Mouse (Mus musculus) hindbrain, embryonic 14.5 days (tissue): Measurements from ENCODE around the gene Sec61b. TPM values are rescaled to one million over a fixed set of nuclear protein-coding genes. Genes with fewer than 3 reads are reported as not detected.

Experiments used
- ATAC-seq: fragments of 200-750 bp; cut with Nextera tagmentation; 2 replicates; pipeline ENCODE4 v1.8.0; 2017; ENCODE audit warnings: moderate number of reproducible peaks, mild to moderate bottlenecking, moderate TSS enrichment, moderate library complexity; ENCODE audit not compliant: low FRiP score
- DNase-seq: peaks from one replicate; pipeline ENCODE4 v3.0.0-alpha.2; 2015; ENCODE audit warnings: low spot score
- H3K27ac ChIP-seq: fragments of 300-500 bp; sonication (generic); 2 replicates; pipeline ENCODE4 v1.5.1; 2014; ENCODE audit warnings: mild to moderate bottlenecking, moderate library complexity
- H3K27me3 ChIP-seq: fragments of 300-500 bp; sonication (generic); 2 replicates; pipeline ENCODE4 v1.6.1; 2014; ENCODE audit warnings: mild to moderate bottlenecking, low read length, mixed read lengths; ENCODE audit not compliant: control insufficient read depth, insufficient read depth
- H3K36me3 ChIP-seq: fragments of 300-500 bp; sonication (generic); replicated peaks from 2 replicates; pipeline ENCODE4 v1.6.1; 2014; ENCODE audit not compliant: control insufficient read depth, insufficient read depth
- H3K4me1 ChIP-seq: fragments of 300-500 bp; sonication (generic); replicated peaks from 2 replicates; pipeline ENCODE4 v1.6.1; 2014; ENCODE audit warnings: antibody characterized with exemption, low read length, mixed read lengths; ENCODE audit not compliant: control insufficient read depth, insufficient read depth
- H3K4me2 ChIP-seq: fragments of 300-500 bp; sonication (generic); replicated peaks from 2 replicates; pipeline ENCODE4 v1.6.1; 2014; ENCODE audit warnings: mild to moderate bottlenecking, moderate library complexity
- H3K4me3 ChIP-seq: fragments of 300-500 bp; sonication (generic); replicated peaks from 2 replicates; pipeline ENCODE4 v1.5.1; 2014; ENCODE audit warnings: mild to moderate bottlenecking, low read length
- H3K9ac ChIP-seq: fragments of 300-500 bp; sonication (generic); 2 replicates; pipeline ENCODE4 v1.6.1; 2014
- H3K9me3 ChIP-seq: fragments of 300-500 bp; sonication (generic); 2 replicates; pipeline ENCODE4 v1.6.1; 2016; ENCODE audit warnings: low read length; ENCODE audit not compliant: control insufficient read depth
- WGBS: fragments of 180-500 bp; shearing (Covaris S2); extraction: QIAGEN DNeasy Blood & Tissue Kit; methylation state at CpG from one replicate; pipeline ENCODE4 v1.1.7; 2014; 5-methylcytosine and 5-hydroxymethylcytosine counted together
- polyA plus RNA-seq: library from polyadenylated mRNA; unstranded; fragments of >200 nt; fragmentation: Nextera tagmentation; extraction: Ambion mirVana; gene quantifications from 2 replicates; pipeline ENCODE4 v1.2.1, GENCODE M21; 2014

The Sec61b gene
- polyA plus RNA-seq, 1 experiment from 2014 or later, result 266 TPM

DNA sequence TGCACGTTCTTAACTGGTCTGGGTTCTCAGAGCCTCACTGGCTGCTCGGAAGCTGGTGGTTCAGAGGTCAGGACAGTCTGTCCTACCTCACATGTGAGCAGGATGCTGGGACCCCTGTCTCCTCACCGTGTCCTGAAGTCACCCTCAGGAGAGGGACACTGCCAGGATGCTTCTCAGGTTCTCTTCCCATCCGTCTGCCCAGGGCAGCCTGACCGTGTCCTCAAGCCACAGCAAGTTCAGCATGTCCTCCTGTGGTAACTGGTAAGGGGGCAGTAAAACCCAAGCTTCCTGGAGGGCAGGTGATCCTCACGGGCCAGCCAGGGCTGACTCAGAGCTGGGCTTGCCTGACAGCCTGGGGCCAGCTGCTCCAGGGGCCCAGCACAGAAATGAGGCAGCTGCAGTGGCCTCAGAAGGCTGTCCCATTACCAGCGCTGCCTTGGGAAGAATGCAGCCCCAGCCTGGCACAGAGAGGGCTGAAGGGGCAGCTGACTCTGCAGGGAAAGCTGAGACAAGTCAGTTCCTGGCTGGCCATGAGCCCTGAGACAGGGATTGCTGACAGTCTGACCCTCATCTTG lies 23.4 kb downstream of the Sec61b start:
- H3K9ac ChIP-seq, result no peak overlapping the region
- H3K4me2 ChIP-seq, result no peak overlapping the region
- no peaks in the 10 kb centered on the region for H3K9me3 ChIP-seq
- H3K4me1 ChIP-seq, result no peaks in the 10 kb centered on the region
- DNase-seq (no peak), ATAC-seq (no peak)
- H3K27ac ChIP-seq, result no peak overlapping the region
- WGBS, result 75% methylated on average over 7 of the region's 7 CpGs
- no peaks in the 10 kb centered on the region for H3K27me3 ChIP-seq
- H3K36me3 ChIP-seq, result no peaks in the 10 kb centered on the region
- no peak overlapping the region for H3K4me3 ChIP-seq

DNA sequence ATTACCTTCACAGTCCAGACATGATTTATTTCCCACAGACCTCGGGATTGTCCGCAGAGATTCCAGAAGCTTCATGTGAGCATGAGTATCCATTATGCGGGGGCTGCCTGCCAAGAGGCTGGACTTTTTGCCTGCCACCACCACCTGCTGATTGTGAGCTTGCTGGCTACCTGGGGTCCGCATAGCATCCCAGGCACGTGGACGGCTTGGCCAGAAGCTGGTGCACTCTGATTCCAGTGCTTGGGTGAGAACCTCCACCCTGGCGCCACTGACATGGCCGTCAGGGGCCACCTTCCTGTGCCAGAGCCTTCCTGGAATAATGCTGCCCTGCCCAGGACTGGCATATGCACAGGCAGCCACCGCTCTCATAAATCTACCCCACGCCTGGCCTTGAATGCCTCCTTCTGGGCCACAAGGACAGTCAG lies 24.7 kb downstream of the Sec61b start:
- Histone ChIP-seq H3K36me3 (no peaks in the 10 kb centered on the region), H3K9ac (no peak overlapping the region), H3K27ac (no peak overlapping the region), H3K27me3 (no peaks in the 10 kb centered on the region), H3K4me2 (no peak overlapping the region), H3K9me3 (no peaks in the 10 kb centered on the region), H3K4me3 (no peak overlapping the region), H3K4me1 (no peaks in the 10 kb centered on the region)
- WGBS, result 81% methylated on average over 10 of the region's 10 CpGs
- ATAC-seq (no peak), DNase-seq (no peak)

DNA sequence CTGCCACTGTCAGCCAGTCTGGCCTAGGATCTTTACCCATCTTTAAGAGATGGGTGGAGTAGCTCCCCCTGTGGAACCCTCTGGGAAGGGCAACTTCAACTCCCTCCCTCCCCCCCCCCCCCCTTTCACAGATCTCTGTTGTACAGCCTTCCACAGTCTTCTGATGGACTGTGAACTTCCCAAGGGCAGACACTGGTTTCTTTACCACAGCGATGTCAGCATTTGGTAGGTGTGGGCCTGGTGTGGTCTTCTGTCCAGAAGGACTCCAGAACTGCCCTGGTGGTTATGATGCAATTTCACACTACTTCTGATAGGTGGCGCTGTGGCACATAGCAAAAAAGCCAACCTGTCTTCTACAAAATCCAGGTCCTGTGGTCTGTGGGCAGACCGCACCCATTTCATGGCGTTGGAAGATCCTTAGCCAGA lies 28.1 kb downstream of the Sec61b start:
- WGBS, result 32% methylated on average over 4 of the region's 4 CpGs

DNA sequence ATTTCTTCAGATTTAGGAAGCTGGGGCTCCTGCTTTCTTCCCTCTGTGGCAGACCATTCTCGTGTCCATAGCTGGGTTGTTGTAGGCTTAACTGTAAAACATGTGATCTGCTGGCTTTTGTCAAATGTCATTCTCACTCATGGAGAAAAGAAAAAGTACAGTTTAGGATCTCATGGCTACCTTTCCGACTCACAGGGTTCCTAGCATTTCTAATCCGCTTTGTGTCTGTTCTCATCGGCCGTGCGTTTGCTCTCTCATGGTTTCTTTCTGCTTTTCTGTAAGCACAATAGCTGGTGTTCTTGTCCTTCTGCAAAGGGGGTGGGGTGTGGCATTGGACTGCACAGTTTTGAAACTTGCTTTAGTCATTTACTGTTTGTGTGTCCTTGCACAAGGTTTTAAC lies 28.6 kb downstream of the Sec61b start:
- H3K9ac ChIP-seq, result no peak overlapping the region
- DNase-seq, result peak; percentile 56

More for the DNA sequence above, 28.1 kb downstream of the Sec61b start:
- no peak overlapping the region for H3K9ac ChIP-seq
- H3K27me3 ChIP-seq, result no peaks in the 10 kb centered on the region
- ATAC-seq (no peak), DNase-seq (peak; percentile 68)
- no peak overlapping the region for H3K4me2 ChIP-seq
- no peak overlapping the region for H3K4me3 ChIP-seq
- H3K36me3 ChIP-seq, result no peaks in the 10 kb centered on the region
- no peaks in the 10 kb centered on the region for H3K9me3 ChIP-seq
- no peaks in the 10 kb centered on the region for H3K4me1 ChIP-seq
- no peak overlapping the region for H3K27ac ChIP-seq

DNA sequence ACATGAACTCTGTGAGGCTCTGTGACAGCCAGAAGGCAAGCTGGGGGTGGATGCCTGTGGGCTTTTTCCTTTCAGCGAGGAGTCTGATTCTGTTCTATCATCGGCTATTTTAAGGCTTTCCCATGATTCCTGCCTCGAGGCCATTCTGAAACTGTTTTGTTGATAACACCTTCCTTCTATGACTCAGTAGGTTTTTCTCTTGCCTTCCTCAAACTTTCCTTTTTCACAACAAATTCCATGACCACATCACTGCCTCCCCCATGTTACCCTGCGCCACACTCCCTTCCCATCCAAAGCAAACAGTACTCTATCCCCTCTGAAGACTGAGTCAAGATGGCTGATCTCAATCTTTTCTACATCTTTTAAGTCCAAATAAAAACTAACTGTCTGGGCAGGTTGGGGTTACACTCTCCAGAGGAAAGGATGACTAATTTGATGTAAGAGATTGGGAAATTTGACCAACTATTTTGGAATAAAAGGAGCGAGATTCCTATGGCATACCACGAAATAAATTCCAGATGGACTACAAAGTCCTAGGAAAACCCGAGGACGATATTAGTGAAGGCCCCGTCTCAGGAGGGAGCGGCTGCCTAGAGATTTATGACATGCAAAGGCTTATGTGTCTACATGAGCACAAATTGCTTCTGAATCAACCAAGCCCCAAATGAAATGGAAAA lies 30.5 kb downstream of the Sec61b start:
- Histone ChIP-seq H3K36me3 (no peaks in the 10 kb centered on the region), H3K27ac (no peak overlapping the region), H3K9ac (no peak overlapping the region), H3K9me3 (no peaks in the 10 kb centered on the region), H3K4me2 (no peak overlapping the region), H3K4me3 (no peak overlapping the region), H3K27me3 (no peaks in the 10 kb centered on the region), H3K4me1 (no peaks in the 10 kb centered on the region)
- DNase-seq (no peak), ATAC-seq (no peak)
- WGBS, result 91% methylated on average over 10 of the region's 10 CpGs

More for the DNA sequence above, 28.6 kb downstream of the Sec61b start:
- H3K36me3 ChIP-seq, result no peaks in the 10 kb centered on the region
- H3K4me1 ChIP-seq, result no peaks in the 10 kb centered on the region
- H3K4me3 ChIP-seq, result no peak overlapping the region
- 86% methylated on average over 6 of the region's 6 CpGs for WGBS
- H3K9me3 ChIP-seq, result no peaks in the 10 kb centered on the region
- no peak overlapping the region for H3K27ac ChIP-seq
- no peak for ATAC-seq
- no peak overlapping the region for H3K4me2 ChIP-seq
- H3K27me3 ChIP-seq, result no peaks in the 10 kb centered on the region

DNA sequence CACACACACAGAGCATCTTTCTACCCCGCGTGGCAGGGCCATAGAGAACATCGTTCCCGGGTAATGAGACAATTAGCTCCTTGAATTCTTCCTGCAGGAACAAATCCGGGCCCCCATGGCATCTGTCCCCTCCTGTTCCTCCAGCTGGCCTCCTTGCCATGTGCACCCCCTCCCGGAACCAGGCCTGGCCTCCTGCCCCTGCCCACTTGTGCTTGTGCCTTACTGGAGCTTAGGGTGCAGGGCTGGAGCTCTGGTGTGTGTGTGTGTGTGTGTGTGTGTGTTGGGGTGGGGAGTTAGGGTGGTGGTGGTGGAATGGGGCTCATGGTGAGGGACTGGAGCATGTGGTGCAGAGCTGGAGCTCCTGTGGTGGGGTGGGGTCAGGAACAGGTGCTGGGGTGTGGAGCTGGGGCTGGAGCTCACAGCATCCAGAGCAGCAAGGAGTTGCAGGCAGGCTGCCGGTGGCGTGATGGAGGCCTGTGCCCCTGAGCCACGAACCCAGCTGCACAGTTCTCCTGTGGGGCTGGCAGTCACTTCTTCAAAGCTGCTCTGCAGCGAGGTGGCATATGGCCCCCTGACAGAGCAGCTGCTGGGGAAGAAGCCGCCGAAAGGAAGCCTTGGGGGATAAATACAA lies 44.2 kb downstream of the Sec61b start:
- Histone ChIP-seq H3K4me2 (no peak overlapping the region; the same call in 1 of the 2 replicates), H3K9ac (no peak overlapping the region), H3K9me3 (no peaks in the 10 kb centered on the region), H3K4me1 (no peaks in the 10 kb centered on the region), H3K4me3 (no peak overlapping the region), H3K27ac (peak overlapping the region; percentile 32; the same call in 1 of the 2 replicates), H3K36me3 (no peaks in the 10 kb centered on the region), H3K27me3 (no peaks in the 10 kb centered on the region)
- DNase-seq (no peak), ATAC-seq (peak; percentile 61)
- WGBS, result 31% methylated on average over 12 of the region's 12 CpGs

DNA sequence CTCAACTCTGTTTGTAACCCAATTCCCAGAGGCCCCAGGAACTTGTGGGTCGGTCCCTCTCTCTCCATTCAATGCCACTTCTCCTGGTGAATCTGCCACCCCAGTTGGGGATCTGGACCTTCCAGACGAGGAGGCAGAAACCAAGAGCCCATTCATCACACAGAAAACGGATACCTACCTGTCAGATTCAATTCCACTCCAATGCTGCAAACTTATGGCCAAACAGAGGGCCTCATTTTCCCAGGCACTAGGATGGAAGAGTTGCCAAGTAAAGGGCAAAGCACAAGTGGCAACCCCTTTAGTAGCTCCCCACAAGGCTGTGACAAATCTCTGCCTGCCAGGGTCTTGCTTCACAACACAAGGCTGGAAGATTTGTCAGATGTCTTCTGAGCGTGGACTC lies 45.6 kb downstream of the Sec61b start:
- H3K4me2 ChIP-seq, result no peak overlapping the region
- no peaks in the 10 kb centered on the region for H3K36me3 ChIP-seq
- DNase-seq (no peak), ATAC-seq (no peak)
- WGBS, result 67% methylated on average over 4 of the region's 4 CpGs
- H3K27ac ChIP-seq, result no peak overlapping the region
- no peaks in the 10 kb centered on the region for H3K4me1 ChIP-seq
- no peak overlapping the region for H3K4me3 ChIP-seq
- no peaks in the 10 kb centered on the region for H3K27me3 ChIP-seq
- 0 out of 2 replicates have a peak, but pooled peaks cover 3% of the 10 kb centered on the region for H3K9me3 ChIP-seq
- H3K9ac ChIP-seq, result no peak overlapping the region

DNA sequence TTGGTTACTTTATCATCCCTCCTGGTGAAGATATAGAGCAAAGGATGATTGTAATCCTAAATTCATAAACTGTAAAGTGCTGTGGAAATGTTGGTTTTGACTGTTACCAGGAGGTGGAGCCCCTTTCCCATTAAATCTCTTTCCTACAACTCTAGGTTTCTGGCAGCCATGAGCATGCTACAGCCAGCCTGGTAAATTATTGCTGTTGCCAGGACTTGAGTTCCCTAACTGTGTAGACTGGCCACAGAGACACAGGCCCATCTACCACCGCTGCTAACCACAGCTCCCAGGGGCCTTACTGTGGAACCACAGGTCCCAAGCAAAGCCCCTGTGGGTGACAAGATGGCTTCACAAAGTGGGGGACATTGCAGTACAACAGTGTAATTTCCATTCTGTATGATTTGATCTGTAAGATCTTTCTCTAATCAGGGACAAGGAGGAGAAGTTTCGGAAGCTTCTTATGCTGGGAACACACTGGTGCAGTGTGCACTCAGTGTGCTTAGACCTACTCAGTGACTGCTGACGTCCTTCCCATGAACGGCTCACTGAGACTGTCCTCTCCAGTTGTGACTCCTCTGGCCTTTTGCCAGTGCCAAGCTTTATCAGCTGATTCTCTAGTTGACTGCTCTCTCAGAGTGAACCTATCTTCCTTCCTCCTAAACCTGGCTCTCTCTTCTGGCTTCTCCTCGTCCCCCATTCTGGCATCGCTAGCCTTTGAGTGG lies 47.6 kb downstream of the Sec61b start:
- Histone ChIP-seq H3K4me2 (no peak overlapping the region), H3K27me3 (no peaks in the 10 kb centered on the region), H3K4me3 (no peak overlapping the region), H3K9me3 (0 out of 2 replicates have a peak, but pooled peaks cover 9% of the 10 kb centered on the region), H3K36me3 (no peaks in the 10 kb centered on the region), H3K9ac (no peak overlapping the region), H3K4me1 (no peaks in the 10 kb centered on the region), H3K27ac (no peak overlapping the region)
- ATAC-seq (peak; percentile 59), DNase-seq (peak; percentile 79)
- 87% methylated on average over 6 of the region's 6 CpGs for WGBS

DNA sequence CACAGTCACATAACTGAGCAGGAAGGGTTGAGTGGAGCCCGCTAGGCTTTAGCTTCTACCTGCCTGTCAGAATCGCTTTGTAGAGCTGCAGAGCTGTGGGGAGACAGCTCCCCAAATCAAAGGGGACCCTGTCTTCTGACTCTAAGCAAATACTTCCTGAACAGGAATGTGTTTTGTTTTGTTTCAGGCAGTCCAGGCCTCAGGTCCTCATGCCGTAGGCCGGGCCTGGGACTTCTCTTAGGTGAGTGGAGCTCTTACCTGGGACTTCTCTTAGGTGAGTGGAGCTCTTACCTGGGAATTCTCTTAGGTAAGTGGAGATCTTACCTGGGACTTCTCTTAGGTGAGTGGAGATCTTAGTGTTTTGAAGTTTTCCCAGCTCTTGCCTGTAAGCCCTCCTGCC lies 55.4 kb downstream of the Sec61b start:
- Histone ChIP-seq H3K27ac (no peak overlapping the region), H3K4me2 (no peak overlapping the region), H3K4me3 (no peak overlapping the region), H3K4me1 (no peaks in the 10 kb centered on the region), H3K9me3 (0 out of 2 replicates have a peak, but pooled peaks cover 8% of the 10 kb centered on the region), H3K36me3 (no peaks in the 10 kb centered on the region), H3K9ac (no peak overlapping the region), H3K27me3 (no peaks in the 10 kb centered on the region)
- ATAC-seq, result no peak
- WGBS, result 94% methylated on average over 4 of the region's 4 CpGs
- DNase-seq, result no peak
